Mouse (Mus musculus) heart, adult 2 months (tissue): ENCODE measurements around the gene Gm4779. TPM values are rescaled to one million over a fixed set of nuclear protein-coding genes. Genes with fewer than 3 reads are reported as not detected.

Experiments
- DNase-seq, 2 experiments: peaks; one replicate each; pipeline ENCODE4 v3.0.0; 2021
- H3K27ac ChIP-seq: fragments of 200-600 bp; 2 replicates; pipeline ENCODE4 v1.8.1; 2022
- H3K27me3 ChIP-seq: fragments of 200-500 bp; 2 replicates; pipeline ENCODE4 v1.6.1; 2012; ENCODE audit warnings: mild to moderate bottlenecking, low read length, inconsistent platforms, mixed read lengths; ENCODE audit not compliant: control insufficient read depth, insufficient read depth
- H3K36me3 ChIP-seq: fragments of 200-500 bp; 2 replicates; pipeline ENCODE4 v1.6.1; 2012; ENCODE audit warnings: low read length, inconsistent platforms; ENCODE audit not compliant: control insufficient read depth, insufficient read depth
- H3K4me1 ChIP-seq: fragments of 200-500 bp; 2 replicates; pipeline ENCODE4 v1.6.1; 2011; ENCODE audit warnings: low read length; ENCODE audit not compliant: control insufficient read depth, insufficient read depth
- H3K4me3 ChIP-seq: fragments of 200-600 bp; 2 replicates; pipeline ENCODE4 v1.8.1; 2022
- H3K79me2 ChIP-seq: fragments of 200-500 bp; replicated peaks from 2 replicates; pipeline ENCODE4 v1.6.1; 2012; ENCODE audit warnings: mild to moderate bottlenecking, inconsistent platforms, low read length, moderate library complexity, mixed read lengths; ENCODE audit not compliant: control insufficient read depth, insufficient read depth
- H3K9ac ChIP-seq: fragments of 200-500 bp; 2 replicates; pipeline ENCODE4 v1.6.1; 2012; ENCODE audit warnings: low read depth, mild to moderate bottlenecking, control low read depth, inconsistent platforms, low read length, mixed read lengths
- CTCF ChIP-seq: fragments of 200-600 bp; IDR thresholded peaks from 2 replicates; pipeline ENCODE4 v1.8.1; 2022; ENCODE audit warnings: antibody characterized with exemption, mild to moderate bottlenecking, moderate library complexity
- EP300 ChIP-seq: fragments of 200-500 bp; IDR thresholded peaks from 2 replicates; pipeline ENCODE4 v1.6.1; 2011; ENCODE audit warnings: low read depth, low read length, control low read depth; ENCODE audit not compliant: insufficient read depth
- POLR2A ChIP-seq: fragments of 200-500 bp; IDR thresholded peaks from 2 replicates; pipeline ENCODE4 v1.6.1; 2011; ENCODE audit warnings: mild to moderate bottlenecking, low read depth, low read length, control low read depth; ENCODE audit not compliant: insufficient read depth
- WGBS: fragments of 180-500 bp; shearing (Covaris S2); methylation state at CpG from one replicate; pipeline ENCODE4 v1.1.7; 2018; 5-methylcytosine and 5-hydroxymethylcytosine counted together
- intact Hi-C: fragments of 180-260 bp; cut with DNase I; formaldehyde crosslinking; loops from one replicate; pipeline ENCODE4 v1.15.1; 2025
- polyA plus RNA-seq: library from polyadenylated mRNA; depleted of rRNA; stranded (reverse); fragments of >200 nt; gene quantifications from 2 replicates; pipeline ENCODE4 v1.2.3, GENCODE M21; 2012; rRNA removed
- total RNA-seq, 2 experiments: library from RNA; stranded (reverse); gene quantifications; 2 replicates each; pipeline ENCODE4 v1.2.3; 2021

The Gm4779 gene
- total and polyA plus RNA-seq, 3 experiments: 0.26 TPM; not detected in 2

GRCm38 (mm10) chrX:101754478-101754877 lies 39.7 kb downstream of the Gm4779 start:
- Histone ChIP-seq H3K27me3 (no peaks in the 10 kb centered on the region), H3K27ac (no peak overlapping the region), H3K36me3 (no peaks in the 10 kb centered on the region), H3K79me2 (no peaks in the 10 kb centered on the region), H3K9ac (no peak overlapping the region), H3K4me1 (no peaks in the 10 kb centered on the region), H3K4me3 (no peak overlapping the region)
- no peak for DNase-seq
- intact Hi-C loops: no loop called here
- 65% methylated on average over 5 of the region's 5 CpGs for WGBS
- no peak for TF ChIP-seq POLR2A
- TF ChIP-seq CTCF: no peak
- no peak for TF ChIP-seq EP300

- no peak for TF ChIP-seq EP300
- 76% methylated on average over 4 of the region's 4 CpGs for WGBS
- no peak overlapping the region for H3K9ac ChIP-seq
- H3K36me3 ChIP-seq: no peaks in the 10 kb centered on the region
- intact Hi-C loops: no loop called here
- no peak for DNase-seq
- no peaks in the 10 kb centered on the region for H3K4me1 ChIP-seq
- H3K79me2 ChIP-seq: no peaks in the 10 kb centered on the region
- H3K4me3 ChIP-seq: no peak overlapping the region
- H3K27me3 ChIP-seq: no peaks in the 10 kb centered on the region
- no peak overlapping the region for H3K27ac ChIP-seq
These were observed 44.1 kb downstream of the Gm4779 start for GRCm38 (mm10) chrX:101750144-101750543.

GRCm38 (mm10) chrX:101741064-101741433 lies 53.2 kb downstream of the Gm4779 start:
- intact Hi-C loops: no loop called here
- 79% methylated on average over 2 of the region's 2 CpGs for WGBS
- no peak for TF ChIP-seq EP300

GRCm38 (mm10) chrX:101740335-101741063 lies 53.7 kb downstream of the Gm4779 start:
- H3K79me2 ChIP-seq: no peaks in the 10 kb centered on the region
- no peak overlapping the region for H3K9ac ChIP-seq
- no peaks in the 10 kb centered on the region for H3K27me3 ChIP-seq
- DNase-seq: no peak
- no peak overlapping the region for H3K27ac ChIP-seq
- 54% methylated on average over 6 of the region's 6 CpGs for WGBS
- no peaks in the 10 kb centered on the region for H3K36me3 ChIP-seq
- H3K4me1 ChIP-seq: peaks cover 1% of the 10 kb centered on the region
- intact Hi-C loops: no loop called here
- no peak overlapping the region for H3K4me3 ChIP-seq
- no peak for TF ChIP-seq CTCF
- no peak for TF ChIP-seq POLR2A
- no peak for TF ChIP-seq EP300

More at GRCm38 (mm10) chrX:101741064-101741433, 53.2 kb downstream of the Gm4779 start:
- Histone ChIP-seq H3K79me2 (no peaks in the 10 kb centered on the region), H3K27me3 (no peaks in the 10 kb centered on the region), H3K27ac (no peak overlapping the region), H3K9ac (no peak overlapping the region), H3K4me1 (peaks cover 1% of the 10 kb centered on the region), H3K36me3 (no peaks in the 10 kb centered on the region), H3K4me3 (no peak overlapping the region)
- no peak for DNase-seq

Other genes with a start within 250 kb of the Gm4779 start
- gene Ogt, start 154.4 kb downstream of the Gm4779 start, total RNA-seq: 10 to 100 TPM; 51.0 to 53.1 TPM
- gene Ogt, start 154.4 kb downstream of the Gm4779 start, polyA plus RNA-seq: 52.4 and 113 TPM in 2 replicates
- not detected for gene Cxcr3, start 60.2 kb downstream of the Gm4779 start, total RNA-seq
- 0.64 and 0.66 TPM in 2 replicates for gene Cxcr3, start 60.2 kb downstream of the Gm4779 start, polyA plus RNA-seq
- under 1 TPM in 1 of 2 experiments, not detected in 1; 0.13 TPM for gene 8030474K03Rik, start 233 bp upstream of the Gm4779 start, total RNA-seq
- not detected in 2 replicates for gene 8030474K03Rik, start 233 bp upstream of the Gm4779 start, polyA plus RNA-seq
- gene Nhsl2, start 55.0 kb upstream of the Gm4779 start, total RNA-seq: 1 to 10 TPM; 3.6 to 4.2 TPM
- 1.4 and 2.7 TPM in 2 replicates for gene Nhsl2, start 55.0 kb upstream of the Gm4779 start, polyA plus RNA-seq